Mouse (Mus musculus) Patski (cell line): ENCODE results near the gene Tiam1. TPM values are rescaled to one million over a fixed set of nuclear protein-coding genes. Genes with fewer than 3 reads are reported as not detected.

Experiments used
- ATAC-seq: fragments of 100-300 bp; one replicate; pipeline ENCODE4 v1.8.0; 2021
- CTCF ChIA-PET: fragments of 350-600 bp; sonication (Branson Sonifier 250); formaldehyde crosslinking; loops from one replicate; lab custom pipeline; 2022; ENCODE audit warnings: inconsistent platforms; lab: Charles Lee
- POLR2A ChIA-PET: fragments of 350-600 bp; sonication (Branson Sonifier 250); formaldehyde crosslinking; loops from one replicate; lab custom pipeline; 2022; ENCODE audit warnings: antibody characterized with exemption, inconsistent platforms; lab: Charles Lee
- DNase-seq: peaks from one replicate; pipeline ENCODE4 v3.0.0-alpha.2; 2011; ENCODE audit warnings: low read depth, low spot score
- H3K27me3 ChIP-seq: fragments of 371-371 bp; one replicate; pipeline ENCODE4 v1.5.1; 2021
- CTCF ChIP-seq: fragments of 100-300 bp; IDR thresholded peaks from one replicate; pipeline ENCODE4 v1.5.1; 2021
- in situ Hi-C: fragments of 300-500 bp; cut with MboI; formaldehyde crosslinking; loops from 3 replicates; pipeline ENCODE4 v1.11.1; 2018; ENCODE audit warnings: low pct_unique_long_range_greater_than_20kb, mixed read lengths
- polyA plus RNA-seq: library from polyadenylated mRNA; unstranded; gene quantifications from one replicate; pipeline ENCODE4 v1.2.3, GENCODE M21; 2021

The Tiam1 gene
- polyA plus RNA-seq, 1 experiment from 2014 or later = 10.8 TPM

DNA sequence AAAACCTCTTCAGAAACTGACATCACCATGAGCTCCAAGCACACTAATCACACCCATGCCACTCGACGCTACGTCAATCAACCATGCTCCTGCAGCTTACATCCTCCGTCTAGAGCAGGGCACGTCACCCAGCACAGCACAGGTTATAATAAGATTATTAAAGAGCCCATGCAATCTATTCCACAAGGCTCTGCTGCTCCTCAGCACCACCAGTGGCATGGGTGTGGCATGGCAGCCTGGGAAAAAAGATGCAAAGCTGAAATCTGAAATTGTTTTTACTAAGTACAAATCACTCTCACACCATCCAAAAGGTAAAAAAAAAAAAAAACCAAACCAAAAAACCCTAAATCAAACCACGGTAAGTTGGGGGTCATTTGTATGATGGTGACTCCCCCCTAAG is 135.1 kb downstream of the Tiam1 start:
- ChIA-PET POLR2A (no interaction called here), CTCF (interaction anchor here (1.2 kb wide), 1 partner anchor 17 kb away, joined by 3 read pairs; no protein-coding TSS in a partner anchor)
- in situ Hi-C loops = no loop called here
- DNase-seq (no peak), ATAC-seq (no peak)
- TF ChIP-seq CTCF = no peak
- H3K27me3 ChIP-seq = no peaks in the 10 kb centered on the region

GRCm38 (mm10) chr16:90007391-90007977 is 136.1 kb downstream of the Tiam1 start:
- no peak for TF ChIP-seq CTCF
- no peaks in the 10 kb centered on the region for H3K27me3 ChIP-seq
- in situ Hi-C loops = no loop called here
- POLR2A ChIA-PET = no interaction called here
- DNase-seq = no peak
- ATAC-seq = no peak
- CTCF ChIA-PET = no interaction called here

GRCm38 (mm10) chr16:90003556-90003955 is 140.0 kb downstream of the Tiam1 start:
- ATAC-seq = no peak
- H3K27me3 ChIP-seq = no peaks in the 10 kb centered on the region
- in situ Hi-C loops = no loop called here
- no peak for DNase-seq
- ChIA-PET CTCF (no interaction called here), POLR2A (no interaction called here)
- no peak for TF ChIP-seq CTCF

- ChIA-PET CTCF (no interaction called here), POLR2A (no interaction called here)
- no peak for TF ChIP-seq CTCF
- no peaks in the 10 kb centered on the region for H3K27me3 ChIP-seq
- ATAC-seq = no peak
- no peak for DNase-seq
- in situ Hi-C loops = no loop called here
Measured at GRCm38 (mm10) chr16:89995155-89995554, 148.4 kb downstream of the Tiam1 start.

DNA sequence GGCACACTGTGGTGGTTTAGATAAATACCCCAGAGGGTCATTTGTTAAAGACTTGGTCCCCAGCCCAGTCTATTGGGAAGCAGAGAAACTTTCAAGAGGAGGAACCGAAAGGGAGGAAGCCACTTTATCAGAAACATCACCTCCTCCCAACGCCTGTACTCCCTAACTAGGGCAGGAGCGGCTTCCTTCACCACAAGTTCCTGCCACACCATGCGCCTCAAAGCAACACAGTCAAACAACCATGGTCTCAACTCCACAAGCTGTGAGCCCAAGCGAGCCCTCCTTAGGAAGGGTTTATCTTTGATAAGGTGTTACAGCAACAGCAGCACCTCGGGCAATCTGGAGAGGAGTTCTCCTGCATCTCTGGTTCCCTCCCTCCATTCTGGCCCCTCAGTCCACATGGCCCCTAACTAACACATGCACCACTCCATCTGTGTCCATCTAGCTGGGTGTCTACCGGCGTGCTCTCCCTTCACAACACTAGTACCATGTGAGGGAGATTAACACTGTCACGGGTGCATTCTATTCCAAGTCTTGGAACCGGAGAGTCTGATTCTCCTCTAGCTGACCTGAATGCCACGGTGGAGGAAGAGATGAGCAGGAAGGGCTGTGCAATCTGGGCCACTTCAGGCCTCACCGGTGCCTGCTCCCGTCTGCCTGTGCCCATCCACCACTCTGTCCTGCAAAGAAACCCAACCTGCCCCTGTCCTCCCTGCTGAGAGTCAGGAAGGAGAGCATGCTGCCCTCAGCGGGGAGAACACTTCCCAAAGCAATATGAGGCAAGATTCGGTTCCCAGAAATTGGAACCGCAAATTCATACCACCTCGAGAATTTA is 149.4 kb downstream of the Tiam1 start:
- TF ChIP-seq CTCF = no peak
- no peaks in the 10 kb centered on the region for H3K27me3 ChIP-seq
- ChIA-PET CTCF (no interaction called here), POLR2A (no interaction called here)
- DNase-seq (no peak), ATAC-seq (no peak)
- in situ Hi-C loops = no loop called here

DNA sequence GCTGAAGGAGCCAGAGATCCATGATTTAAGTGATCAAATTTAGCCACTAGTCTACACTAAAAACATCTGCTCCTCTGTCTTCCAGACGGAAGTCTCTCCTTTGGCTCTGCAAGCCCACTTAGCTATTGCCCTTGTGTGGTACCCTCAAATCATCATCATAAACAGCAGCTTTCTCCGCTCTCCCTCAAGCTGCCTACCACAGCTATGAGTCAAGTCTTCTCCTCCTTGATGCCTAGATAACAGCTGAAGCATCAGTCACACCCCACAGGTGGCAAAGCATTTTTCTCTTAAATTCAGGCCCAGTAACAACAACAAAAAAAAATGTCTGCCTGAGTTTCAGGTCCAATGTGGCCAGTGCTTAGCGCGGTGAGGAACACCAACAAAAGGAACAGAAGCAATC is 150.1 kb downstream of the Tiam1 start:
- DNase-seq (no peak), ATAC-seq (no peak)
- no peaks in the 10 kb centered on the region for H3K27me3 ChIP-seq
- POLR2A ChIA-PET = no interaction called here
- TF ChIP-seq CTCF = no peak
- in situ Hi-C loops = no loop called here
- CTCF ChIA-PET = no interaction called here

DNA sequence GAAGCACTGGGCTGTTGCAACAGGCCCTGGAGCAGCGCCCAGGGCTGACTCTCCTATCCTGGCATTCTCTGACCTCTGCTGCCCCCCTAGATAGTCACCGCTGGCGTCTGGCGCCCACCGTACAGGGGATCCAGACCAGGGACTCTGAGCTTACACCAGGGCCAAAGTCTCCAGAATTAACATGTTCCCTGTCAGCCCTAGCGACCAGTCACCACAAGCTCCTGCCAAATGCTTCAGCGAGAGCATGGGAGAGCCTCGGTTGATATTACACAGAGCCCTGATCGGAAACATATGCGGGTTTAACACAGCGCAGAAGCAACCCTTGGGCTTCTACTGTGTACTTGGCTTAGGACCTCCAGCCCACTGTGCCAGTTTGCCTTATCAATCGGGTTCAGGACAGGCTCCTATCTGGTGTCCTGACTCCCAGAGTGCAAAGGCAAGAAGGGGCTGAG is 151.8 kb downstream of the Tiam1 start:
- ChIA-PET POLR2A (no interaction called here), CTCF (interaction anchor here (1.2 to 1.3 kb wide), 2 partner anchors 13 to 17 kb away, joined by 3 to 5 read pairs; no protein-coding TSS in a partner anchor)
- in situ Hi-C loops = no loop called here
- no peak for TF ChIP-seq CTCF
- no peak for ATAC-seq
- no peaks in the 10 kb centered on the region for H3K27me3 ChIP-seq
- no peak for DNase-seq

GRCm38 (mm10) chr16:89990288-89990955 is 153.1 kb downstream of the Tiam1 start:
- DNase-seq (no peak), ATAC-seq (no peak)
- H3K27me3 ChIP-seq = no peaks in the 10 kb centered on the region
- POLR2A ChIA-PET = no interaction called here
- CTCF ChIA-PET = interaction anchor here (1.2 kb wide), 1 partner anchor 14 kb away, joined by 5 read pairs; no protein-coding TSS in a partner anchor
- in situ Hi-C loops = no loop called here
- no peak for TF ChIP-seq CTCF

- CTCF ChIA-PET = no interaction called here
- DNase-seq (no peak), ATAC-seq (no peak)
- in situ Hi-C loops = no loop called here
- TF ChIP-seq CTCF = no peak
- no peaks in the 10 kb centered on the region for H3K27me3 ChIP-seq
- POLR2A ChIA-PET = no interaction called here
Measured at GRCm38 (mm10) chr16:89989816-89990215, 153.8 kb downstream of the Tiam1 start.

GRCm38 (mm10) chr16:89986672-89987362 is 156.8 kb downstream of the Tiam1 start:
- CTCF ChIA-PET = interaction anchor here (1.9 kb wide), 1 partner anchor 10 kb away, joined by 5 read pairs; no protein-coding TSS in a partner anchor
- POLR2A ChIA-PET = no interaction called here
- ATAC-seq = no peak

More at GRCm38 (mm10) chr16:89986672-89987362, 156.8 kb downstream of the Tiam1 start:
- no peak for TF ChIP-seq CTCF
- H3K27me3 ChIP-seq = no peaks in the 10 kb centered on the region
- in situ Hi-C loops = no loop called here
- DNase-seq = no peak
